Mouse (Mus musculus): ENCODE measurements at regions not wholly inside any gene's neighbourhood (a gene's known extent, or its start where the extent isn't known, plus 50 kb on each side); places are given as distances from the start of the nearest gene placed in this dataset.

DNA sequence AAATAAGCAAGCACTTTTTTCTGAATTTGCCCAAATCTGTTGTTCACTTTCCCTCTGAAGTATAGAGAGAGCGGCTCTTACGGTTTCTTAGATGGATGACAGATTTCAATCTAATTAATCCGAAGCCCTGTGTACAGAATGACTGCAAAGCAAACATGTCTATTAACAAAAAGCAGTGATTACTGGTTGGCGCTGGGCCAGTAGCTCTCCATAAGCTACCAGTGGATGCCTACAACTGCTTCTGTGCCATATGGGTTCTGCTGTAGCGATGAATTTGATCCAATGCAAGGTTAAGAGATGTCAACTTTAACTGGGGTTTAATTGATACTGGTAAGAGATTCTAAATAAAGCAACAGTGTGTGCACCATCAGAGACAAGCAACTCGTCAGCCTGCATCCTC lies 162.3 kb downstream of the Rwdd3 start:
- no peaks in the 10 kb centered on the region for H3K4me1 ChIP-seq
- 73% methylated on average over 6 of the region's 6 CpGs for WGBS (ENCODE audit: insufficient replicate concordance)
- no peak overlapping the region for H3K27ac ChIP-seq
- no peaks in the 10 kb centered on the region for H3K27me3 ChIP-seq (replicated peaks)
- ATAC-seq, result no peak
- H3K9me3 ChIP-seq (replicated peaks), result no peaks in the 10 kb centered on the region
- no peak overlapping the region for H3K9ac ChIP-seq
- no peak overlapping the region for H3K4me3 ChIP-seq
- no peaks in the 10 kb centered on the region for H3K36me3 ChIP-seq
- no peak overlapping the region for H3K4me2 ChIP-seq

DNA sequence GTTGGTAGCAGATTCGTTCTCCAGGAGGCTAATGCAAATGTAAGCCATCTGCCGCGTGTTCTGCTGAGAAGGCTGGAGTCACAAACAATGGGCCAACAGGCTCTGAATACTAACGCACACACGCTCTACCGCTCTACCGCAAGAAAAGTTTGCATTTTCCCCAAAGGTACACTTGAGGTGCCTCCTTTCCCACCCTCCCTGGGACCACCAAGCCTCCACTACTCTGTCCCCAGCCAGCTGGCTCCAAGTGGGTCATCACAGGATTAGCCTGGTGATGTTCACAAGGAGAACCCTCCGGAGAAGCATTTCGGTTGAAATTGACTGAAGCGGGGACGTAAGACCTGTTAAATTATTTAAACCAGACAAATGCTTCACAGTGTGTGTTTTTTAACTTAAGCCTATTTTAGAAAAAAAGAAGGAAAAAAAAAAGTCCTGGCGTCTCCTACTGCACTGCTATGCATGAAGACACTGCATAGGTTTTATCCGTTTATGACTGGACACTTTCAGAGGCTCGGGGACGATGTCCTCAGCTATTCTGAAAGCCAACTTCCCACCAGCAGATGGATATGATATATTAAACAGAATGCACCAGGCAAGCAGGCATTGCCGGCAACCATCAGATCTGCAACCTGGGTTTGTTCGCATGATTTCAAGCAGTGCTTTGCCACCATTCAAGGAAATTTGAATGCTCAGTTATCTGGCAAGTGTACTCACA lies 187.8 kb downstream of the Rwdd3 start:
- no peak overlapping the region for H3K4me3 ChIP-seq
- no peaks in the 10 kb centered on the region for H3K4me1 ChIP-seq
- H3K9me3 ChIP-seq (replicated peaks), result no peaks in the 10 kb centered on the region
- H3K27me3 ChIP-seq (replicated peaks), result no peaks in the 10 kb centered on the region
- 61% methylated on average over 17 of the region's 17 CpGs for WGBS (ENCODE audit: insufficient replicate concordance)
- H3K9ac ChIP-seq, result no peak overlapping the region
- no peak for ATAC-seq
- H3K36me3 ChIP-seq, result no peaks in the 10 kb centered on the region
- no peak overlapping the region for H3K27ac ChIP-seq
- H3K4me2 ChIP-seq, result no peak overlapping the region

DNA sequence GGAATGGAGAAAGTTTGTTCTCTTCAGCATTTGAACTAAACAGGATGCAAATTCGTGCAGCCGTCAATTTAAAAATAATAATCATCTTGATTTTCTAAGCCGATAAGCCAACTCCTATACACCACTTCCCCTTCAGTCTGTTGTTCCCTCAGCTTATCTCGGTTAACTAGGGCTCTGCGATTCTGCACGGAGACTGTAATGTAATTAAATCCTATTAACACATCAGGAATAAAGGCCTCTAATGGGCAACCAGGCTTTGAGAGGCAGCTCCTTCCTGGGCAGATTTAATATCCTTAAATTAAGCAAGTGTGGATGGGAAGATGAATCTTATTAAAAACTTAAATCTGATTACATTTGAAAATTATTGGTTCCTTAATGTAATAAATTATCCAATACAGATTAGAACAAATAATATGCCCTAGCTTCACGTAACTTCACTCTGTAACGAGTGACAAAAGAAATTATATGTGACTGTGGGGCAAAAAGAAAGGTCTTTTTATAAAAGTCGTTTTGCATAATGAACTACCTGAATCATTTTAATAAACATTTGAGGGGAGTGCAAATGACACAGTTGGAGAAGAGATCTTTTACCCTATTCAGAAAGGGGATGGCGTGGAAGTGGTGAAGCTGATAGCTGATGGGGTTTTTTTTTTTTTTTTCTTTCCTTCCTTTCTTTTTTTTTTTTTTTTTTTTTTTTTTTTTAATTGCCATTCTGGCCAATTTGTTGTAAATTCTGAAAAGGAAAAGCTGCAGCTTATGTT lies 188.5 kb downstream of the Rwdd3 start:
- H3K27ac ChIP-seq, result no peak overlapping the region
- no peaks in the 10 kb centered on the region for H3K4me1 ChIP-seq
- no peak overlapping the region for H3K4me3 ChIP-seq
- no peak for ATAC-seq
- no peak overlapping the region for H3K9ac ChIP-seq
- no peaks in the 10 kb centered on the region for H3K9me3 ChIP-seq (replicated peaks)
- no peak overlapping the region for H3K4me2 ChIP-seq
- no peaks in the 10 kb centered on the region for H3K27me3 ChIP-seq (replicated peaks)
- WGBS (ENCODE audit: insufficient replicate concordance), result 21% methylated on average over 10 of the region's 10 CpGs
- no peaks in the 10 kb centered on the region for H3K36me3 ChIP-seq

DNA sequence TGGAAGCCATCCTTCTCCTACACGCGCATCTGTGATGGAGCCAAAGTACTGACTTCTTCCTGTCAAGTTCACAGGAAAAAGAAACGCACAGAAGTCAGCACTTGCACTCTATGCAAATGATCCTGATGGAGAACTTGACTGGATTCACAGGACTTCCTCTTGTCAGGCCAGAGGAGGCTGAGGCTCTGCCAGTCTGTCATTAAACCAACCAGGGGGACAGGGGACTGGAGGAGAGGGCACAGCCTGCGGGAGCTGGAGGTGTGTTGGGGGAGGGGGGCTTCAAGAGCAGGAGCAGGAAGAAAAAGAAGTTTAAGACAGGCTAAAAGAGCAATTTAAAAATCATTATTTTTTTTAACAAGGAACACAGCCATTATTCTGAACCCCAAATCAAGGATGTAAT lies 189.3 kb downstream of the Rwdd3 start:
- no peak for ATAC-seq
- H3K4me1 ChIP-seq, result no peaks in the 10 kb centered on the region
- 17% methylated on average over 4 of the region's 4 CpGs for WGBS (ENCODE audit: insufficient replicate concordance)
- no peaks in the 10 kb centered on the region for H3K27me3 ChIP-seq (replicated peaks)
- H3K4me2 ChIP-seq, result no peak overlapping the region
- no peak overlapping the region for H3K9ac ChIP-seq
- H3K4me3 ChIP-seq, result no peak overlapping the region
- H3K36me3 ChIP-seq, result no peaks in the 10 kb centered on the region
- no peak overlapping the region for H3K27ac ChIP-seq
- no peaks in the 10 kb centered on the region for H3K9me3 ChIP-seq (replicated peaks)

DNA sequence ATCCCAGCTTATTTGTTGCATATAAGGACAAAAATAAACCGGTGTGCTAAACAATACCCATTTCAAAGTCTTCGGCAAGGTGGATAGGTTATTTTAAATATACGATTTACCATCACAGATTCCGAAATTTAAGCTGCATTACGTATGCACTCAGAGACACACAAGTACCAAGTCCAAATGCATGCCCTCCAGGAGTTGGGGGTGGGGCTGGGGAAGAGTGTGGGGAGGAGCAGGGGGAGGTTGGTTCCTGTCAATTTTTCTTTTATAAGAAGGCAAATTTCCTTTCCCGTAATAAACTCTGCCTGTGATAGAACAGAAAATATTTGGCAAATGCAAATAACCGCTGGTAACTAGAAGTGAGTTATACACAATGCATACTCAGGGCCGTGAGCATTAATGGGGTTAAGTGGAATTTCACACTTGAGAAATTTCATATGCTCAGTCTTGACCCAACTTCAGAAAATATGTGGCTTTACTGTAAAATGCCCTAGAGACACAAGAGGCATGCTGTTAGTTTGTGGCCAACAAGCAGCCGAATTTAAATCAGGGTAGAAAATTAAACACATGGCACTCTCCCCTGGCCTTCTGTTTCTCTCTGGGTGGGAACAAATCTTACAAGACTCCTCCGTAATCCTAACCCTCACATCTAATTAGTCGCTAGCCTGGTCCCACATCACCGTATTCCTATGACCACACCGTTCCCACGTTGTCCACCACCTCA lies 200.6 kb downstream of the Rwdd3 start:
- H3K27me3 ChIP-seq (replicated peaks), result no peaks in the 10 kb centered on the region
- no peak overlapping the region for H3K4me2 ChIP-seq
- WGBS (ENCODE audit: insufficient replicate concordance), result 64% methylated on average over 14 of the region's 14 CpGs
- no peak overlapping the region for H3K4me3 ChIP-seq
- H3K4me1 ChIP-seq, result no peaks in the 10 kb centered on the region
- H3K9me3 ChIP-seq (replicated peaks), result no peaks in the 10 kb centered on the region
- no peak for ATAC-seq
- no peak overlapping the region for H3K9ac ChIP-seq
- H3K36me3 ChIP-seq, result no peaks in the 10 kb centered on the region
- H3K27ac ChIP-seq, result no peak overlapping the region

DNA sequence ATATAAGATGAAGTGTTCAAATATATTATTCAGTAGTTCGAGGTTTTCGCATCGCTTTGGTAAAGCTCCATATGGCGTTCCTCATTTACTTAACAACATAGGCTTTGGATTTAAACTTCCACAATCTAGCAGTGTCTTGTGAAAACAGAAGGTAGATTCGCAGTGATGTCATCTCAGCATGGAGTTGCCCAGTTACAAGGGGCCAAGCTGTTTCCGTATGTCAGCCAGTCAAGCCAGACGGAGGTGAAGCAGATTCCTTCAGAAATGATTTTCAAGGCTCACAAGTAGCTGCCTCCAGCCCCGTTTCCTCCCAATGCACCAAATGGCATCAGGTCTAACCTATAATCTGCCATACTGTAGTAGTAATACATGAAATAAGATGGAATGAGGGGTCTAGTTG lies 224.6 kb downstream of the Rwdd3 start:
- Histone ChIP-seq H3K4me3 (no peak overlapping the region), H3K27ac (no peak overlapping the region), H3K36me3 (no peaks in the 10 kb centered on the region), H3K4me1 (no peaks in the 10 kb centered on the region), H3K9ac (no peak overlapping the region), H3K4me2 (no peak overlapping the region), H3K27me3 (replicated peaks) (no peaks in the 10 kb centered on the region), H3K9me3 (replicated peaks) (no peaks in the 10 kb centered on the region)
- 78% methylated on average over 8 of the region's 8 CpGs for WGBS (ENCODE audit: insufficient replicate concordance)
- no peak for ATAC-seq

DNA sequence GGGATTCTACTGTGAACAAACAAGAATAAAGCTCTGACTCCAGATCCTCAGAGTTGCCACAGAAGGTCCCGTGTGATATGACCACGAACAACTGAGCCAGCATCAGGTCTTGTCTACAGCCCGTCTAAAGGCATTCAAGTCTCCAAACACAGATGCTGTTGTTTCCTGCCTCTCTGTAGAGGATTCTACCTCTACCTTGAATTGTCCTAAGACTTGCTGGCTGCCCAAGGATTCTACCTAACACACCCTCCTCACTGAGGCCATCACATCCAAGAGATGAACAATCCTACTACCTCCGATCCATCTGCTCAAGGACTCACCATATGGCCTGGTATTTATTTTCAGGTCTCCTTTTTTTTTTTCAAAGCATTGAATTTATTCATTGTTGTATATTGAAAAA lies 237.1 kb downstream of the Rwdd3 start:
- H3K27ac ChIP-seq, result no peak overlapping the region
- H3K27me3 ChIP-seq (replicated peaks), result no peaks in the 10 kb centered on the region
- no peaks in the 10 kb centered on the region for H3K9me3 ChIP-seq (replicated peaks)
- no peak for ATAC-seq
- no peaks in the 10 kb centered on the region for H3K36me3 ChIP-seq
- no peak overlapping the region for H3K9ac ChIP-seq
- no peaks in the 10 kb centered on the region for H3K4me1 ChIP-seq
- WGBS (ENCODE audit: insufficient replicate concordance), result 57% methylated on average over 4 of the region's 4 CpGs
- H3K4me2 ChIP-seq, result no peak overlapping the region
- H3K4me3 ChIP-seq, result no peak overlapping the region

DNA sequence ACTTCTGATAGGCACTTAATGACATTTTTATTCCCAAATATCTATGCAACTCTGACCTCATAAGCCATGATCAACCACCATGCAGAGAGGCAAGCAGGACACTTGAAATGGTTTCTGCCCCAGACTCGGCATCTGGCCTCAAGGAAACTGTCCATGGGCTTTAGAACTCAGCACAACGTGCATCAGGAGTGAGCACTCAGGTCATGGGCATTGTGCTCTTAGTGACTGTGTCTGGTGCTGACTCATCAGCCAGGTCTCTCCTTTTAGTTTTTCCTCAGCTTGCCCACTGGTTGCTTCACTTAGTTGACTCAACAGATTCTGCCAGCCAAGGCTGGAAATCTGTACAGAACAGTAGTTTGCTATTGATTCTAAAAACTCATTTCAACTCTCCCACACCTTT lies 251.1 kb downstream of the Rwdd3 start:
- H3K4me3 ChIP-seq, result no peak overlapping the region
- no peak overlapping the region for H3K9ac ChIP-seq
- ATAC-seq, result no peak
- no peak overlapping the region for H3K27ac ChIP-seq
- H3K4me2 ChIP-seq, result no peak overlapping the region
- H3K4me1 ChIP-seq, result no peaks in the 10 kb centered on the region
- no peaks in the 10 kb centered on the region for H3K36me3 ChIP-seq
- H3K27me3 ChIP-seq (replicated peaks), result no peaks in the 10 kb centered on the region
- WGBS (ENCODE audit: insufficient replicate concordance), result 39% methylated on average over 2 of the region's 2 CpGs
- H3K9me3 ChIP-seq (replicated peaks), result no peaks in the 10 kb centered on the region

DNA sequence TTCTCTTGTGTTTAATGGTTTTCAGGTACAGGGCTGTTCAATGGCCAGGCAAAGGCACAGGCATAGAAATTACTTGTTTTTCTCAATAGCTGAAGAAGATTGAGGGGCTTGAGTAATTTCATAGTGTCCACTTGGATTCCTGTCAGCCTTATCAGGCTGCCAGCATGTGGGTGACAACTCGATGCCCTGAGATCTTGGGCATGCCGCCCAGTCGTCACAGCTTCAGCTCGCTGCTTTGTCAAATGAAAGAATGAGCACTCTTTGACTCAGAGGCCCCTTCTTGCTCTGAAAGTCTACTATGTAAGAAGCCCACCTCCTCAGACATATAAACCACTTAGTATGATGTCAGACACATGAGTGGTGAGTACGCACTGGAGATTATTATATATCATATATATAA lies 272.6 kb downstream of the Rwdd3 start:
- ATAC-seq, result no peak
- H3K27ac ChIP-seq, result no peak overlapping the region
- no peak overlapping the region for H3K9ac ChIP-seq
- H3K4me2 ChIP-seq, result no peak overlapping the region
- no peaks in the 10 kb centered on the region for H3K36me3 ChIP-seq
- 74% methylated on average over 5 of the region's 5 CpGs for WGBS (ENCODE audit: insufficient replicate concordance)
- H3K27me3 ChIP-seq (replicated peaks), result no peaks in the 10 kb centered on the region
- H3K4me1 ChIP-seq, result no peaks in the 10 kb centered on the region
- no peak overlapping the region for H3K4me3 ChIP-seq
- 0 out of 2 replicates have a peak, but pooled peaks cover 3% of the 10 kb centered on the region for H3K9me3 ChIP-seq (replicated peaks)

DNA sequence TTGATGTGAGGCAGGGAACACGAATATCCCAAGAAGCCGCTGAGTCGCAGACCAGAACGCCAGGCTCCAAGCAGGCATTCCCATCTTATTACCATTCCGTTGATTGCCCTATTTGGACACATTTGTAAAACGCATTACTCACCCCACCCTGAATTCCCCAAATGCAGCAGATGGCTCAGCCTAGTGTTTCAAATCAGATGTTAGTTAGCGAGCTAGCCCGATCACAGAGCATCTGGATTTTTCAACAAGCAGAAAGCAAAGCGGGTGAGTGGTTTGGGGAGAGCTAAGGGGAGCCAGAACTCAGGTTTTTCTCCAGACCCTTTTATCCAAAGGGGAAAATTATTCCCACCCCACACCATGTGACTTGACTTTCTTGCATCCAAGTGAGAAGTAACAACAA lies 273.2 kb downstream of the Rwdd3 start:
- no peaks in the 10 kb centered on the region for H3K36me3 ChIP-seq
- no peak overlapping the region for H3K9ac ChIP-seq
- no peak for ATAC-seq
- H3K27ac ChIP-seq, result no peak overlapping the region
- H3K9me3 ChIP-seq (replicated peaks), result 0 out of 2 replicates have a peak, but pooled peaks cover 3% of the 10 kb centered on the region
- H3K27me3 ChIP-seq (replicated peaks), result no peaks in the 10 kb centered on the region
- H3K4me1 ChIP-seq, result no peaks in the 10 kb centered on the region
- 73% methylated on average over 9 of the region's 9 CpGs for WGBS (ENCODE audit: insufficient replicate concordance)
- H3K4me3 ChIP-seq, result no peak overlapping the region
- H3K4me2 ChIP-seq, result no peak overlapping the region

DNA sequence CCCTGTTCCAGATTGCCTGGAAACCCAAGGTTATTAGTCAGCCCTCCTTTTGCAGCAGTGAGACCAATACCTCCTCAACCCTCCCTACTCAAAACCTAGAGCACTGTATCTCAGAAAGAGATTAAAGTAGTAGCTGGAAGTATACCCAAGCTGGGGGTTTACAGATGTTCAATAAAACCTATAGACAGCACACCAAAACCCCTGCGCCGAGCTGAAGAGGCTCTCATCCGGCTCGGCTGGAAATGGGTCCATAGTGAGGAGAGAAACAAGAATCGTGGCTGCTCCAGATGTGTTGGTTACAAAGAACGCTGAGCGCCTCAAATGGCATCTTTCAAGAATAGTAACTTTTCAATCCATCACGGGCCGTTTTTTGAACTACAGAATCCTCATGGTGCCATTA lies 273.7 kb downstream of the Rwdd3 start:
- H3K36me3 ChIP-seq, result no peaks in the 10 kb centered on the region
- ATAC-seq, result no peak
- H3K27ac ChIP-seq, result no peak overlapping the region
- H3K4me2 ChIP-seq, result no peak overlapping the region
- no peaks in the 10 kb centered on the region for H3K9me3 ChIP-seq (replicated peaks)
- no peak overlapping the region for H3K9ac ChIP-seq
- H3K4me1 ChIP-seq, result no peaks in the 10 kb centered on the region
- no peak overlapping the region for H3K4me3 ChIP-seq
- WGBS (ENCODE audit: insufficient replicate concordance), result 77% methylated on average over 9 of the region's 9 CpGs
- H3K27me3 ChIP-seq (replicated peaks), result no peaks in the 10 kb centered on the region

DNA sequence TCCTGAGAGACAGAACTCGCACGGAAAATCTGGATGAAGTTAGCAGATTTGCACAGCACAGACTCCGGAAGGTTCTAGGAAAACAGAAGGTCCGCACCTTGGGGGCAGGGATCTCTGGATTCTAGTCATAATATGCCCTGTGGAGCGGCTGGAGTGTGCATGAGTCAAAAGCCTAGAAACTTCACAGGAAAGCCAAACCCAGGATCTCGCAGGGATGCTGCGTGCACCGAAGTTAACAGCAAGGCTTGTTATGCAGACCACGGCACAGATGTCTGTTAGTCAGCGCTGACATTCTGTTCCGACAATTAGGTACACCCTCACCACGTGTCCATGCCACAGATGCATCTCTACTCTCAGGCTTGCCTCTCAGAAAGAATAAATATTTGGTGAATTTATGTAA lies 274.3 kb downstream of the Rwdd3 start:
- WGBS (ENCODE audit: insufficient replicate concordance), result 72% methylated on average over 12 of the region's 12 CpGs
- no peak for ATAC-seq
- no peak overlapping the region for H3K4me2 ChIP-seq

More for the DNA sequence above, 274.3 kb downstream of the Rwdd3 start:
- H3K27ac ChIP-seq, result no peak overlapping the region
- no peaks in the 10 kb centered on the region for H3K27me3 ChIP-seq (replicated peaks)
- H3K4me3 ChIP-seq, result no peak overlapping the region
- no peaks in the 10 kb centered on the region for H3K36me3 ChIP-seq
- no peak overlapping the region for H3K9ac ChIP-seq
- H3K9me3 ChIP-seq (replicated peaks), result no peaks in the 10 kb centered on the region
- H3K4me1 ChIP-seq, result no peaks in the 10 kb centered on the region

All from liver, embryonic 12.5 days (tissue).